Mouse (Mus musculus) neural tube, postnatal 0 days (tissue): ENCODE data around the gene Angptl7. TPM values are rescaled to one million over a fixed set of nuclear protein-coding genes. Genes with fewer than 3 reads are reported as not detected.

Experiments used
- polyA plus RNA-seq: library from polyadenylated mRNA; unstranded; fragments of >200 nt; fragmentation: Nextera tagmentation; extraction: Ambion mirVana; gene quantifications from 2 replicates; pipeline ENCODE4 v1.2.1, GENCODE M21; 2015

Gene Angptl7
- polyA plus RNA-seq: 0.27 and 0.37 TPM in 2 replicates

GRCm38 (mm10) chr4:148500410-148500867 is at the start of gene Angptl7:
Gene Angptl7, minus strand, starts transcription at chr4:148500460.

GRCm38 (mm10) chr4:148448179-148448852 is 51.9 kb downstream of the Angptl7 start, which contains the start of gene Mtor:
Gene Mtor, plus strand, starts transcription at chr4:148448611.

Other genes starting within 250 kb of the Angptl7 start
- 9.6 and 10.8 TPM in 2 replicates for gene Disp3, start 212.5 kb downstream of the Angptl7 start, polyA plus RNA-seq
- 12.6 and 13.9 TPM in 2 replicates for gene Ubiad1, start 55.7 kb downstream of the Angptl7 start, polyA plus RNA-seq
- gene Mtor, start 51.8 kb downstream of the Angptl7 start, polyA plus RNA-seq: 21.6 and 22.2 TPM in 2 replicates
- gene Exosc10, start 58.0 kb upstream of the Angptl7 start, polyA plus RNA-seq: 55.3 and 63.4 TPM in 2 replicates
- gene Srm, start 91.0 kb upstream of the Angptl7 start, polyA plus RNA-seq: 190 and 192 TPM in 2 replicates
- gene Masp2, start 102.1 kb upstream of the Angptl7 start, polyA plus RNA-seq: 0.37 and 0.73 TPM in 2 replicates
- 109 TPM in 2 replicates for gene Tardbp, start 126.6 kb upstream of the Angptl7 start, polyA plus RNA-seq
- gene Gm572, start 142.9 kb upstream of the Angptl7 start, polyA plus RNA-seq: not detected in 2 replicates